ENCODE assay signal across 12 mouse cellular contexts in the genomic region with DNA sequence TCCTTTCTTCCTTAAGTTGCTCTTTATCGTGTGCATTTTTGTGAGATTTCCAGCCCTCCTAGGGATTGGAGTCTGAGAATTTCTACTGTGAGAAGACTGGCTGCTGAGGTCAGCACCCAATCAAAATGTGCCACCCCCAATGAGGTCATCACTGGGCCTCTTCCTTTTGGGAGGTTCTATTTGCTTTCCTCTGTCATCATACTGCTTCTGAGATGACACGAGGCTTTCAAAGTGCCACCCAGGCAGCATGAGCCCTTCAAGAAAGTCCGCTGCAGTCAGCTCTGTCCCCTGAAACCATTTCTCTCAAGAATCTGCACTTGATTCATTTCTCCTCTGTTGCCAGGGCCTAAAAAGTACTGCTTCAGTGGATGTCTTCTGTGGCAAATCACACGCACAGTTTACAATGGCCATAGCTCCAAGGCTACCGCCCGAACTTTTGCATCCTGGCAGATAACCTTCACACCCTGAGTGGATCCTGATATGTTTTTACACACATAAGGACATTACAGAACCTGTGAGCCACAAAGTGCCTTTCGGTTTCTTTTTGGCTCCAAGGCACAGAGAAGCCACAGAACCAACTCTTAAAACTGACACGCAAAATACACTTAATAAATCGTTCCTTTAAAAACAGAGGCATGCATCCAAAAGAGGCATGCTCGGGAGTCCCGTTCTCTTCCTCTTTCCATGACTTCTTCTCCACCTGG. TPM values are rescaled to one million over a fixed set of nuclear protein-coding genes. Genes with fewer than 3 reads are reported as not detected.
A peak's percentile ranks its signal among the peaks of the same experiment; 100 is the strongest.
DNase-seq lines count a peak whose midpoint lies in the region; ATAC-seq and TF ChIP-seq lines count a peak whose summit lies in the region.
"Had no signal": no experiment of that assay in that cellular context is flagged by ENCODE, and none has a peak within 500 bp of the region (broad histone marks: within the 10 kb centered on the region; RNA-seq: fewer than 3 reads in every experiment).

No protein-coding gene starts in this region.

- no peaks in the 10 kb centered on the region for H3K27me3 ChIP-seq in limb, embryonic 14.5 days (ENCODE audit: control insufficient read depth, insufficient read depth, low read length)
- H3K27me3 ChIP-seq in limb, embryonic 10.5 days (ENCODE audit: low read depth, poor library complexity, severe bottlenecking), result peaks cover 18% of the 10 kb centered on the region
- H3K27me3 ChIP-seq in forebrain, embryonic 16.5 days (replicated peaks; ENCODE audit: control insufficient read depth, insufficient read depth, low read length), result no peaks in the 10 kb centered on the region
- no peaks in the 10 kb centered on the region for H3K27me3 ChIP-seq in kidney, embryonic 16.5 days (ENCODE audit: insufficient read depth, low read length)
- H3K27me3 ChIP-seq: megakaryocyte, embryonic 14.5 days had no signal

- intact Hi-C loops in heart, postnatal 36 days (cut with DNase I), result no loop called here

- WGBS in limb, embryonic 14.5 days, result 83% methylated on average over 11 of the region's 11 CpGs
- 92% methylated on average over 11 of the region's 11 CpGs for WGBS in limb, embryonic 10.5 days
- WGBS in forebrain, embryonic 16.5 days, result 87% methylated on average over 11 of the region's 11 CpGs
- WGBS in kidney, embryonic 16.5 days, result 84% methylated on average over 11 of the region's 11 CpGs

- no peak for TF ChIP-seq POLR2A in limb, embryonic 14.5 days (IDR thresholded peaks at IDR 0.05; ENCODE audit: borderline replicate concordance, extremely low read depth, insufficient read depth, insufficient read length)

- no peak for DNase-seq in limb, embryonic 14.5 days (ENCODE audit: low spot score)
- no peak for DNase-seq in limb, embryonic 10.5 days (ENCODE audit: low spot score)
- peak; percentile 44 for DNase-seq in adrenal gland, adult 8-10 months
- peak; percentile 73 to 78 for DNase-seq in natural killer cell, adult 2 months (ENCODE audit: low spot score in 2 of 2)
- no peak for DNase-seq in left cerebral cortex, adult 11 months (ENCODE audit: low spot score)
- DNase-seq in heart, postnatal 36 days, result no peak
- DNase-seq: right cerebral cortex, postnatal 4 days had no signal

- H3K27ac ChIP-seq in limb, embryonic 14.5 days (replicated peaks; ENCODE audit: low read depth, low read length), result 0 out of 2 replicates have a peak overlapping the region, but pooled peaks have one; percentile 14
- no peak overlapping the region for H3K27ac ChIP-seq in limb, embryonic 10.5 days
- H3K27ac ChIP-seq in forebrain, embryonic 16.5 days (ENCODE audit: low read length), result no peak overlapping the region
- H3K27ac ChIP-seq in kidney, embryonic 16.5 days (ENCODE audit: low read length), result no peak overlapping the region
- H3K27ac ChIP-seq: heart, embryonic 13.5 days had no signal

- no peaks in the 10 kb centered on the region for H3K36me3 ChIP-seq in limb, embryonic 14.5 days (ENCODE audit: control insufficient read depth, insufficient read depth, low read length)
- H3K36me3 ChIP-seq in limb, embryonic 10.5 days, result no peaks in the 10 kb centered on the region
- H3K36me3 ChIP-seq in forebrain, embryonic 16.5 days (ENCODE audit: control insufficient read depth, insufficient read depth), result no peaks in the 10 kb centered on the region
- no peaks in the 10 kb centered on the region for H3K36me3 ChIP-seq in kidney, embryonic 16.5 days (ENCODE audit: insufficient read depth, low read length)
- H3K36me3 ChIP-seq: heart, embryonic 13.5 days had no signal

- H3K4me1 ChIP-seq in limb, embryonic 14.5 days (ENCODE audit: control insufficient read depth, insufficient read depth, low read length), result peaks cover 13% of the 10 kb centered on the region; the same call in 1 of the 2 replicates
- peaks cover 45% of the 10 kb centered on the region for H3K4me1 ChIP-seq in limb, embryonic 10.5 days
- H3K4me1 ChIP-seq in forebrain, embryonic 16.5 days (replicated peaks; ENCODE audit: control insufficient read depth, insufficient read depth, low read length), result peaks cover 32% of the 10 kb centered on the region
- H3K4me1 ChIP-seq in kidney, embryonic 16.5 days (ENCODE audit: insufficient read depth, low read length), result peaks cover 32% of the 10 kb centered on the region

- ATAC-seq in limb, embryonic 14.5 days (ENCODE audit: low FRiP score, low read depth), result no peak
- ATAC-seq in forebrain, embryonic 16.5 days, result no peak
- ATAC-seq in kidney, embryonic 16.5 days (ENCODE audit: low FRiP score, low TSS enrichment), result no peak

- H3K9me3 ChIP-seq in limb, embryonic 14.5 days (ENCODE audit: control insufficient read depth, low read length), result no peaks in the 10 kb centered on the region; the same call in 1 of the 2 replicates
- H3K9me3 ChIP-seq in limb, embryonic 10.5 days (replicated peaks), result no peaks in the 10 kb centered on the region
- H3K9me3 ChIP-seq in forebrain, embryonic 16.5 days (ENCODE audit: control insufficient read depth, low read length), result no peaks in the 10 kb centered on the region
- H3K9me3 ChIP-seq in kidney, embryonic 16.5 days (ENCODE audit: low read length), result no peaks in the 10 kb centered on the region
- H3K9me3 ChIP-seq: heart, embryonic 13.5 days had no signal

- no peak overlapping the region for H3K9ac ChIP-seq in limb, embryonic 14.5 days (ENCODE audit: low read depth, low read length, severe bottlenecking)
- H3K9ac ChIP-seq in forebrain, embryonic 16.5 days (replicated peaks; ENCODE audit: low read depth, low read length), result no peak overlapping the region
- no peak overlapping the region for H3K9ac ChIP-seq in kidney, embryonic 16.5 days (replicated peaks; ENCODE audit: low read length)
- H3K9ac ChIP-seq: heart, embryonic 13.5 days had no signal

- H3K4me3 ChIP-seq in limb, embryonic 14.5 days (replicated peaks; ENCODE audit: low read length), result no peak overlapping the region
- no peak overlapping the region for H3K4me3 ChIP-seq in limb, embryonic 10.5 days
- H3K4me3 ChIP-seq in forebrain, embryonic 16.5 days (replicated peaks; ENCODE audit: low read length), result no peak overlapping the region
- no peak overlapping the region for H3K4me3 ChIP-seq in kidney, embryonic 16.5 days (ENCODE audit: low read length)
- H3K4me3 ChIP-seq: heart, embryonic 13.5 days; megakaryocyte, embryonic 14.5 days had no signal

- H3K4me2 ChIP-seq in limb, embryonic 14.5 days (replicated peaks; ENCODE audit: low read depth, low read length, severe bottlenecking), result no peak overlapping the region
- peak overlapping the region; percentile 93; the same call in 1 of the 2 replicates for H3K4me2 ChIP-seq in forebrain, embryonic 16.5 days (ENCODE audit: low read length)
- no peak overlapping the region for H3K4me2 ChIP-seq in kidney, embryonic 16.5 days (replicated peaks; ENCODE audit: low read depth, low read length)
- H3K4me2 ChIP-seq: heart, embryonic 13.5 days; liver, embryonic 11.5 days had no signal

RNA-seq across cellular contexts. Expression of gene Cyfip2, which starts 4.2 kb away (rescaled TPM):
- polyA plus RNA-seq in limb, embryonic 14.5 days (2012; rRNA removed), result 6.5 and 7.1 TPM in 2 replicates
- 7.8 and 9.2 TPM in 2 replicates for polyA plus RNA-seq in limb, embryonic 14.5 days (2014; fragmentation: Nextera tagmentation; extraction: Ambion mirVana)
- 9.7 and 14.7 TPM in 2 replicates for polyA plus RNA-seq in limb, embryonic 10.5 days (2016; fragmentation: Nextera tagmentation; extraction: Ambion mirVana)
- 100 to 1,000 TPM; 118 to 135 (median 125) TPM for total RNA-seq in adrenal gland, adult 8-10 months (2022)
- polyA plus RNA-seq in forebrain, embryonic 16.5 days (2015; fragmentation: Nextera tagmentation; extraction: Ambion mirVana), result 88.4 and 91.4 TPM in 2 replicates
- 10 to 100 TPM; 61.9 to 65.1 TPM for total RNA-seq in heart, postnatal 36 days (2021)
- polyA plus RNA-seq in kidney, embryonic 16.5 days (2015; fragmentation: Nextera tagmentation; extraction: Ambion mirVana), result 17.7 and 18.1 TPM in 2 replicates

Comparison
In these comparisons a context has a peak if more than half of its experiments do, and no peak if none do; other contexts are left out.
1. DNase-seq: peak in adrenal gland, adult 8-10 months (single experiment) and natural killer cell, adult 2 months (2 of 2); none in limb, embryonic 14.5 days (single experiment), limb, embryonic 10.5 days (single experiment), left cerebral cortex, adult 11 months (single experiment) and heart, postnatal 36 days (0 of 2).